In genomic region chr6:114876033-114876432, GRCm38 (mm10) we compare ENCODE assay signal across 8 mouse cellular contexts.
DNase-seq lines count a peak whose midpoint lies in the region; ATAC-seq and TF ChIP-seq lines count a peak whose summit lies in the region.

No protein-coding gene starts in this region.

- no peaks in the 10 kb centered on the region for H3K36me3 ChIP-seq in heart, embryonic 11.5 days (ENCODE audit: control insufficient read depth, insufficient read depth, low read length)
- H3K36me3 ChIP-seq in G1E (replicated peaks): peaks cover 75% of the 10 kb centered on the region
- no peaks in the 10 kb centered on the region for H3K36me3 ChIP-seq in hindbrain, embryonic 11.5 days (ENCODE audit: control insufficient read depth, insufficient read depth, low read length)
- no peaks in the 10 kb centered on the region for H3K36me3 ChIP-seq in liver, postnatal 0 days (replicated peaks; ENCODE audit: insufficient read depth, low read length)

- peaks cover 83% of the 10 kb centered on the region for H3K4me1 ChIP-seq in heart, embryonic 11.5 days (ENCODE audit: control insufficient read depth, insufficient read depth, low read length)
- H3K4me1 ChIP-seq in G1E (ENCODE audit: insufficient read depth, low read depth, low read length): peaks cover 85% of the 10 kb centered on the region
- H3K4me1 ChIP-seq in hindbrain, embryonic 11.5 days (replicated peaks; ENCODE audit: control insufficient read depth, insufficient read depth, low read length): peaks cover 31% of the 10 kb centered on the region
- H3K4me1 ChIP-seq in liver, postnatal 0 days (ENCODE audit: insufficient read depth): peaks cover 73% of the 10 kb centered on the region

- 22% methylated on average over 4 of the region's 4 CpGs for WGBS in heart, embryonic 11.5 days (ENCODE audit: insufficient replicate concordance)
- WGBS in hindbrain, embryonic 11.5 days: 25% methylated on average over 4 of the region's 4 CpGs
- 40% methylated on average over 4 of the region's 4 CpGs for WGBS in liver, postnatal 0 days (ENCODE audit: insufficient replicate concordance)

- TF ChIP-seq CTCF in G1E (IDR thresholded peaks at IDR 0.05; ENCODE audit: low read depth, low read length): no peak
- no peak for TF ChIP-seq CTCF in liver, postnatal 0 days (IDR thresholded peaks at IDR 0.05; ENCODE audit: low read depth)

- no peak for DNase-seq in heart, postnatal 10 days
- DNase-seq in G1E (ENCODE audit: low spot score): no peak
- DNase-seq in hindbrain, embryonic 11.5 days (ENCODE audit: low spot score): no peak
- DNase-seq in liver, postnatal 0 days: no peak
- no peak for DNase-seq in frontal cortex, postnatal 36 days (ENCODE audit: low spot score in 2 of 2)
- DNase-seq in adrenal gland, adult 18-20 months (ENCODE audit: low spot score in 2 of 2): no peak
- no peak for DNase-seq in embryo, embryonic 9.5 days (ENCODE audit: extremely low spot score)

- no peak overlapping the region for H3K4me3 ChIP-seq in heart, embryonic 11.5 days (ENCODE audit: low read depth, low read length)
- peak overlapping the region; percentile 25; the same call in 1 of the 2 replicates for H3K4me3 ChIP-seq in G1E (ENCODE audit: low read depth, low read length)
- no peak overlapping the region for H3K4me3 ChIP-seq in hindbrain, embryonic 11.5 days (ENCODE audit: low read depth, low read length)
- no peak overlapping the region for H3K4me3 ChIP-seq in liver, postnatal 0 days (ENCODE audit: low read depth, low read length)

- H3K9ac ChIP-seq in heart, embryonic 11.5 days (ENCODE audit: low read depth, low read length): peak overlapping the region; percentile 23; the same call in 1 of the 2 replicates
- H3K9ac ChIP-seq in hindbrain, embryonic 11.5 days (ENCODE audit: low read depth, low read length): peak overlapping the region; percentile 36
- H3K9ac ChIP-seq in liver, postnatal 0 days (replicated peaks): 0 out of 2 replicates have a peak overlapping the region, but pooled peaks have one; percentile 17

- peak overlapping the region; percentile 96 for H3K27ac ChIP-seq in heart, embryonic 11.5 days (ENCODE audit: low read depth, low read length)
- peak overlapping the region; percentile 89 for H3K27ac ChIP-seq in hindbrain, embryonic 11.5 days (ENCODE audit: low read depth, low read length)
- H3K27ac ChIP-seq in liver, postnatal 0 days (ENCODE audit: low read depth): peak overlapping the region; percentile 93

- intact Hi-C loops in heart, postnatal 10 days (cut with DNase I): no loop called here

- H3K4me2 ChIP-seq in heart, embryonic 11.5 days: no peak overlapping the region
- no peak overlapping the region for H3K4me2 ChIP-seq in hindbrain, embryonic 11.5 days (replicated peaks; ENCODE audit: low read depth, low read length)
- no peak overlapping the region for H3K4me2 ChIP-seq in liver, postnatal 0 days (ENCODE audit: low read depth, low read length)

- no peak for TF ChIP-seq EP300 in liver, postnatal 0 days (IDR thresholded peaks at IDR 0.05; ENCODE audit: low read depth)

- H3K9me3 ChIP-seq in heart, embryonic 11.5 days (replicated peaks; ENCODE audit: control insufficient read depth, low read length): no peaks in the 10 kb centered on the region
- H3K9me3 ChIP-seq in G1E (replicated peaks): no peaks in the 10 kb centered on the region
- H3K9me3 ChIP-seq in hindbrain, embryonic 11.5 days (ENCODE audit: control insufficient read depth, low read length): no peaks in the 10 kb centered on the region
- no peaks in the 10 kb centered on the region for H3K9me3 ChIP-seq in liver, postnatal 0 days (ENCODE audit: low read length)

- H3K27me3 ChIP-seq in heart, embryonic 11.5 days (ENCODE audit: control insufficient read depth, insufficient read depth, low read length): no peaks in the 10 kb centered on the region
- no peaks in the 10 kb centered on the region for H3K27me3 ChIP-seq in G1E (ENCODE audit: insufficient read depth, low read length)
- no peaks in the 10 kb centered on the region for H3K27me3 ChIP-seq in hindbrain, embryonic 11.5 days (ENCODE audit: control insufficient read depth, insufficient read depth, low read length)
- H3K27me3 ChIP-seq in liver, postnatal 0 days (ENCODE audit: insufficient read depth, low read length): no peaks in the 10 kb centered on the region

- no peak for ATAC-seq in heart, embryonic 11.5 days (replicated peaks; ENCODE audit: insufficient number of reproducible peaks, low FRiP score, low TSS enrichment)
- no peak for ATAC-seq in G1E (ENCODE audit: extremely low read depth, insufficient number of reproducible peaks, low FRiP score, poor library complexity, severe bottlenecking)
- ATAC-seq in hindbrain, embryonic 11.5 days (ENCODE audit: low FRiP score): no peak
- no peak for ATAC-seq in liver, postnatal 0 days
